Mouse (Mus musculus) limb, embryonic 15.5 days (tissue): ENCODE data around the gene Smarca4. TPM values are rescaled to one million over a fixed set of nuclear protein-coding genes. Genes with fewer than 3 reads are reported as not detected.
A peak's percentile ranks its signal among the peaks of the same experiment; 100 is the strongest.

Experiments used
- ATAC-seq: fragments of 200-750 bp; cut with Nextera tagmentation; 2 replicates; pipeline ENCODE4 v1.8.0; 2017; ENCODE audit warnings: low read depth, moderate TSS enrichment; ENCODE audit not compliant: insufficient number of reproducible peaks, low FRiP score, low TSS enrichment
- H3K27ac ChIP-seq: fragments of 300-500 bp; sonication (generic); 2 replicates; pipeline ENCODE4 v1.5.1; 2015; ENCODE audit warnings: moderate library complexity, mild to moderate bottlenecking, inconsistent platforms
- H3K27me3 ChIP-seq: fragments of 300-500 bp; sonication (generic); 2 replicates; pipeline ENCODE4 v1.6.1; 2015; ENCODE audit warnings: inconsistent platforms
- H3K36me3 ChIP-seq: fragments of 300-500 bp; sonication (generic); 2 replicates; pipeline ENCODE4 v1.6.1; 2015; ENCODE audit warnings: inconsistent platforms
- H3K4me1 ChIP-seq: fragments of 300-500 bp; sonication (generic); 2 replicates; pipeline ENCODE4 v1.6.1; 2015; ENCODE audit warnings: inconsistent platforms
- H3K4me2 ChIP-seq: fragments of 300-500 bp; sonication (generic); 2 replicates; pipeline ENCODE4 v1.6.1; 2015; ENCODE audit warnings: mild to moderate bottlenecking, inconsistent platforms
- H3K4me3 ChIP-seq: fragments of 300-500 bp; sonication (generic); 2 replicates; pipeline ENCODE4 v1.5.1; 2015; ENCODE audit warnings: mild to moderate bottlenecking, inconsistent platforms
- H3K9ac ChIP-seq: fragments of 300-500 bp; sonication (generic); 2 replicates; pipeline ENCODE4 v1.6.1; 2015; ENCODE audit warnings: inconsistent platforms
- H3K9me3 ChIP-seq: fragments of 300-500 bp; sonication (generic); 2 replicates; pipeline ENCODE4 v1.6.1; 2016; ENCODE audit warnings: inconsistent platforms
- WGBS: fragments of 180-500 bp; shearing (Covaris S2); methylation state at CpG from one replicate; pipeline ENCODE4 v1.1.7; 2015; 5-methylcytosine and 5-hydroxymethylcytosine counted together
- polyA plus RNA-seq: library from polyadenylated mRNA; unstranded; fragments of >200 nt; fragmentation: Nextera tagmentation; extraction: Ambion mirVana; gene quantifications from 2 replicates; pipeline ENCODE4 v1.2.1, GENCODE M21; 2015

The Smarca4 gene
- polyA plus RNA-seq, 1 experiment from 2014 or later: 65.4 TPM

DNA sequence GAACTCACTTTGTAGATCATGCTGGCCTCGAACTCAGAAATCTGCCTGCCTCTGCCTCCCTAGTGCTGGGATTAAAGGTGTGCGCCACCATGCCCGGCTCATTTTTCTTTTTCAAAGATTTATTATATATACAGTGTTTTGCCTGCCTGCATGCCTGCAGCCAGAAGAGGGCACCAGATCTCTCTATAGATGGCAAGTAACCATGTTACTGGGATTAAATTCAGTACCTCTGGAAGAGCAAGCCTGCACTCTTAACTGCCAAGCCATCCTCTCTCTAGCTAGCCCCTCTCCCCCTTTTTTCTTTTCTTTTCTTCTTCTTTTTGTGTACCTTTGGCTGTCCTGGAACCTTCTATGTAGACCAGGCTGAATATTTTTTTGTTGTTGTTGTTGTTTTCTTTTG is 14.7 kb downstream of the Smarca4 start:
- Histone ChIP-seq H3K4me3 (no peak overlapping the region), H3K4me1 (peaks cover 7% of the 10 kb centered on the region), H3K9me3 (no peaks in the 10 kb centered on the region), H3K27me3 (no peaks in the 10 kb centered on the region), H3K36me3 (peaks cover 30% of the 10 kb centered on the region), H3K9ac (no peak overlapping the region), H3K27ac (no peak overlapping the region), H3K4me2 (no peak overlapping the region)
- ATAC-seq: no peak
- 69% methylated on average over 3 of the region's 3 CpGs for WGBS

DNA sequence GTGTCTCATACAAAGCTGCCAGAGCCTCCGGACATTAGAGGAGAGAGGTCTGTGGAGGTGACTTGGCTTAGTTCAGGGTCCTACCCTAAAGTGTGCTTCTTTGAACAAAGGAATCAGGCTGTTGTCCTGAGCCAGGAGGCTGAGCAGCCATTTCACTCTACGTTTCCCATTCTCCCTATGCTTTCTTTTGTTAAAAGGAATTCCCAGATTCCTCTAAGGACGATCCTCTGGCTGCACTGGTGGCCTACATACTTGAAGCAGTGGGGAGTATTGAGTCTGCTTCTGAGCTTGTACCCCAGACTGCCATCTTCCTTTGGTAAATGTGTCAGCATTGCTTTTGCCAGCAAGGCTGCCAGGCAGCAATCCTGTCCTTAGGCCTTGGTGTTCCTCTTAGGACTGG is 17.1 kb downstream of the Smarca4 start:
- H3K9me3 ChIP-seq: no peaks in the 10 kb centered on the region
- H3K4me2 ChIP-seq: no peak overlapping the region
- peaks cover 6% of the 10 kb centered on the region for H3K4me1 ChIP-seq
- no peak overlapping the region for H3K27ac ChIP-seq
- peaks cover 54% of the 10 kb centered on the region for H3K36me3 ChIP-seq
- ATAC-seq: no peak
- WGBS: 86% methylated on average over 3 of the region's 3 CpGs
- H3K9ac ChIP-seq: no peak overlapping the region
- H3K27me3 ChIP-seq: no peaks in the 10 kb centered on the region
- no peak overlapping the region for H3K4me3 ChIP-seq

DNA sequence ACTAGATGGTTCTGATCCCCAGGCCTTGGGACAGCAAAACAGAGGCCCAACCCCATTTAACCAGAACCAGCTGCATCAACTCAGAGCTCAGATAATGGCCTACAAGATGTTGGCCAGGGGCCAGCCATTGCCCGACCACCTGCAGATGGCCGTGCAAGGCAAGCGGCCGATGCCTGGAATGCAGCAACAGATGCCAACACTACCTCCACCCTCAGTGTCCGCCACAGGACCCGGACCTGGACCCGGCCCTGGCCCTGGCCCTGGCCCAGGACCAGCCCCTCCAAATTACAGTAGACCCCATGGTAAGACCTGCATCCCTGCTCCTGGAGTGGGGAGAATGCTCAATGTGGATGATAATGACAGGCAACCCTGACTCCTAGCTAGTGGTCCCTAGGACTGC is 19.7 kb downstream of the Smarca4 start:
- Histone ChIP-seq H3K9me3 (no peaks in the 10 kb centered on the region), H3K27ac (no peak overlapping the region), H3K9ac (no peak overlapping the region), H3K4me1 (peaks cover 6% of the 10 kb centered on the region), H3K27me3 (no peaks in the 10 kb centered on the region), H3K4me3 (no peak overlapping the region), H3K36me3 (peaks cover 80% of the 10 kb centered on the region), H3K4me2 (no peak overlapping the region)
- peak; percentile 41; the same call in 1 of the 2 replicates for ATAC-seq
- 30% methylated on average over 7 of the region's 7 CpGs for WGBS

DNA sequence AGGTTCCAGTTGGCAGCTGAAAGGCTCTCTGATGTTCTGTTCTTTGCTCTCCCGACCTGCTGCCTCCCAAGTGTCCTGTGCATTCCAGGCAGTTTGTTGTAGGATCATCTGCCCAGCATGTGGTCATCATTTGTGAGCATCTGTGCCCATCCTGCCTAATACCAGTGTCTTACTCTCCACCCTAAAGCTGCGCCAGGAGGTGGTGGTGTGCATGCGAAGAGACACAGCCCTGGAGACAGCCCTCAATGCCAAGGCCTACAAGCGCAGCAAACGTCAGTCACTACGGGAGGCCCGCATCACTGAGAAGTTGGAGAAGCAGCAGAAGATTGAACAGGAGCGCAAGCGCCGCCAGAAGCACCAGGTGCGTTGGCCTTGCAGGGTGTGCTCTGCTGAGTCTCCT is 23.1 kb downstream of the Smarca4 start:
- 96% methylated on average over 11 of the region's 11 CpGs for WGBS
- no peak for ATAC-seq
- no peaks in the 10 kb centered on the region for H3K9me3 ChIP-seq

GRCm38 (mm10) chr9:21646366-21646765 is 30.4 kb downstream of the Smarca4 start:
- Histone ChIP-seq H3K4me1 (no peaks in the 10 kb centered on the region), H3K36me3 (peaks cover 83% of the 10 kb centered on the region), H3K9ac (no peak overlapping the region), H3K27me3 (no peaks in the 10 kb centered on the region), H3K4me3 (no peak overlapping the region), H3K27ac (no peak overlapping the region), H3K9me3 (no peaks in the 10 kb centered on the region), H3K4me2 (no peak overlapping the region)
- no peak for ATAC-seq
- WGBS: 97% methylated on average over 3 of the region's 3 CpGs

More for the DNA sequence above, 23.1 kb downstream of the Smarca4 start:
- Histone ChIP-seq H3K27ac (no peak overlapping the region), H3K4me2 (no peak overlapping the region), H3K4me3 (no peak overlapping the region), H3K36me3 (peaks cover 100% of the 10 kb centered on the region), H3K27me3 (no peaks in the 10 kb centered on the region), H3K4me1 (peaks cover 6% of the 10 kb centered on the region), H3K9ac (no peak overlapping the region)

DNA sequence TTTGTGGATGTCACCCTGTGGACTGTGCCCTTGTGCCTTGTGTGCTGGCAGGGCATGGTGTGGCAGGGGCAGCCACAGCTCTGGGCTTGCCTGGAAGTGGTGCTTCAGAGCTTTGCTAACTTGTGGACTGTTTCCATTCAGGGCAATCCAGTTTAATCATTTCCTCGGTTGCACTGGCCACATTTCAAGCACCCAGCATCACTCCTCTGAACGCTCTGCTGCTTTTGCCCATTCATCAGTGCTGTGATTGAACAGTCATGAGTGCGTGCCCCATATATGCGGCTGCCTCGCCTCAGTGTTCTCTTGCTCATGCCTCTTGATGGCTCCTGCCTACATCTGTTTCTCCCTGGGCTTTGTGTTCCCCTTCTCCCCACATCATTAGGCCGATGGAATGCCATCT is 31.8 kb downstream of the Smarca4 start:
- H3K9me3 ChIP-seq: no peaks in the 10 kb centered on the region
- whole genome bisulfite sequencing: 89% methylated on average over 6 of the region's 6 CpGs
- no peak overlapping the region for H3K9ac ChIP-seq
- peaks cover 77% of the 10 kb centered on the region for H3K36me3 ChIP-seq
- H3K27me3 ChIP-seq: no peaks in the 10 kb centered on the region
- H3K27ac ChIP-seq: no peak overlapping the region
- ATAC-seq: no peak
- no peaks in the 10 kb centered on the region for H3K4me1 ChIP-seq
- H3K4me2 ChIP-seq: no peak overlapping the region
- H3K4me3 ChIP-seq: no peak overlapping the region

DNA sequence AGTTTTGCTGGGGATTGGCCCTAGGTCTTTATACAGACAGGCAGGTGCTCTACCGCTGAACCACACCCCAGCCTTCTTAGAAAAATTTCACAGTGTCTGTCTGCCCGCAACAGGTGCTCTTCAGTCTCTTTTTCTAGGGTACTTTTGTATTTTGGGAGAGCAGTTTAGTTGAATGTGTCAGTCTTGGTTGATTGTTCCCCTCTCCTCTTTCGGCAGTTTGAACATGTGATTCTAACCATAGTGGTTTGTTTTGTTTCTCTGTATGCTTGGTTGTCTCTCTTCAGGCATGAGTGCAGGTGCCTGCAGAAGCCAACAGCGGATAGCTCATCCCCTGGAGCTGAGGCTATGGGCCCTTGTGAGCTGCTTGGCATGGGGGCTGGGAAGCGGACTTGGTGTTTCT is 36.3 kb downstream of the Smarca4 start:
- no peak for ATAC-seq
- Histone ChIP-seq H3K36me3 (peaks cover 74% of the 10 kb centered on the region), H3K9ac (no peak overlapping the region), H3K27me3 (no peaks in the 10 kb centered on the region), H3K4me2 (no peak overlapping the region), H3K9me3 (no peaks in the 10 kb centered on the region), H3K27ac (no peak overlapping the region), H3K4me1 (no peaks in the 10 kb centered on the region), H3K4me3 (no peak overlapping the region)
- 91% methylated on average over 5 of the region's 5 CpGs for WGBS

- Histone ChIP-seq H3K36me3 (peaks cover 70% of the 10 kb centered on the region), H3K4me1 (no peaks in the 10 kb centered on the region), H3K4me3 (no peak overlapping the region), H3K9ac (no peak overlapping the region), H3K9me3 (no peaks in the 10 kb centered on the region), H3K27ac (no peak overlapping the region), H3K4me2 (no peak overlapping the region), H3K27me3 (no peaks in the 10 kb centered on the region)
- ATAC-seq: no peak
- WGBS: 77% methylated on average over 2 of the region's 2 CpGs
Measured at GRCm38 (mm10) chr9:21653253-21653652, 37.3 kb downstream of the Smarca4 start.

GRCm38 (mm10) chr9:21662034-21662433 is 46.1 kb downstream of the Smarca4 start:
- Histone ChIP-seq H3K4me3 (no peak overlapping the region), H3K27ac (no peak overlapping the region), H3K27me3 (no peaks in the 10 kb centered on the region), H3K9ac (no peak overlapping the region), H3K36me3 (peaks cover 94% of the 10 kb centered on the region), H3K4me2 (no peak overlapping the region), H3K9me3 (no peaks in the 10 kb centered on the region), H3K4me1 (no peaks in the 10 kb centered on the region)
- WGBS: 92% methylated on average over 5 of the region's 5 CpGs
- ATAC-seq: no peak

DNA sequence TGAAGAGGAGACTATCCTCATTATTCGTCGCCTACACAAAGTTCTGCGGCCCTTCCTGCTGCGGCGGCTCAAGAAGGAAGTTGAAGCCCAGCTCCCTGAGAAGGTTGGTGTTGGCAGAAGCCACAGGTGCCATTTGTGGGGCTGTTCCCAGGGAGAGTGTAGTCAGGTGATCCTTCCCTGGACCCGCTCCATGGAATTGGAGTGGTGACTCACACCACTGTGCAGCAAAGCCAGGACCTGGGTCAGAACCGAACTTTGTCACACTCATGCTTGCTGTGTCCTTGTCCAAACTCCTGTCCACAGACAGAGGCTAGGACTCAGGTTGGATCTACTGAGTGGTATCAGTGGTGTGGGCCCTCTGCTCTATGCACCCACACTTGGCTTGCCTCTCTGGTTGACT is 53.0 kb downstream of the Smarca4 start:
- WGBS: 96% methylated on average over 7 of the region's 7 CpGs
- H3K9me3 ChIP-seq: no peaks in the 10 kb centered on the region
- H3K27ac ChIP-seq: no peak overlapping the region
- H3K36me3 ChIP-seq: peaks cover 99% of the 10 kb centered on the region
- no peaks in the 10 kb centered on the region for H3K4me1 ChIP-seq
- no peak overlapping the region for H3K4me3 ChIP-seq
- no peak for ATAC-seq
- no peaks in the 10 kb centered on the region for H3K27me3 ChIP-seq
- H3K4me2 ChIP-seq: no peak overlapping the region
- no peak overlapping the region for H3K9ac ChIP-seq

DNA sequence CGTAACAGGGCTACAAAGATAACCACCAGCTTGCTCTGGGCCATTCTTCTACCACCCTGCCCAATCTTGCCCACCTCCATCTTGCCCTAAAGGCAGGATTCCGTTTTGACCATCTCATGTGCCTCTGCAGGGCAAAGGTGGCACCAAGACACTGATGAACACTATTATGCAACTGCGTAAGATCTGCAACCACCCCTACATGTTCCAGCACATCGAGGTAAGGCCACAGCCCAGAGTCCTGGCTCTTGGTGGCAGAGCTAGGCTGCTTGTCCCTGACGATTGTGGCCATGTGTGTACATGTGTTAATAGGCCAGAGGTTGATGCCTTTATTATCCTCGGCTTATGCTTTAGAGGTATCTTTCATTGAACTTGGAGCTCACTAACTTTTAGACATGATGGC is 54.4 kb downstream of the Smarca4 start:
- no peaks in the 10 kb centered on the region for H3K4me1 ChIP-seq
- H3K4me3 ChIP-seq: no peak overlapping the region
- ATAC-seq: no peak
- WGBS: 87% methylated on average over 6 of the region's 6 CpGs
- no peak overlapping the region for H3K27ac ChIP-seq
- H3K9me3 ChIP-seq: no peaks in the 10 kb centered on the region
- no peaks in the 10 kb centered on the region for H3K27me3 ChIP-seq
- peaks cover 99% of the 10 kb centered on the region for H3K36me3 ChIP-seq
- no peak overlapping the region for H3K4me2 ChIP-seq
- no peak overlapping the region for H3K9ac ChIP-seq

- Histone ChIP-seq H3K27ac (no peak overlapping the region), H3K9ac (no peak overlapping the region), H3K4me1 (no peaks in the 10 kb centered on the region), H3K9me3 (no peaks in the 10 kb centered on the region), H3K4me2 (no peak overlapping the region), H3K36me3 (peaks cover 100% of the 10 kb centered on the region), H3K27me3 (no peaks in the 10 kb centered on the region), H3K4me3 (no peak overlapping the region)
- ATAC-seq: no peak
- WGBS: 93% methylated on average over 5 of the region's 5 CpGs
Measured at GRCm38 (mm10) chr9:21671753-21672152, 55.8 kb downstream of the Smarca4 start.

DNA sequence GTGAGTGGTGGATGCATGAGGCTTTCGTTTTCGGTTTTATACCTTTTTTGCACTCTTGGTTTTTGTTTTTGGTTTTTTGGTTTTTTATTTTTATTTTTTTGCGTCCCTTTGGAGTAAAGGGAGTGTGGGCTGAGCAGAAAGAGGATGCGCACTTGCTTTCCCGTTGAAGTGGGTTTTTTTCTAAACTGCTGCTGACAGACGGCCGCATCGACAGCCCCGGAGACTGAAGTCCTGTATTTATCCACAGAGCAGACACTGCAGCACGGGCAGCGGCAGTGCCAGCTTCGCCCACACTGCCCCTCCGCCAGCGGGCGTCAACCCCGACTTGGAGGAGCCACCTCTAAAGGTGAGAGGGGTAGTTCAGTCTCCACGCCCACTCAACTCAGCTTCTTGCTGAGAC is 61.7 kb downstream of the Smarca4 start:
- H3K4me2 ChIP-seq: no peak overlapping the region
- no peak overlapping the region for H3K4me3 ChIP-seq
- no peak overlapping the region for H3K9ac ChIP-seq
- no peaks in the 10 kb centered on the region for H3K4me1 ChIP-seq
- no peak for ATAC-seq
- no peak overlapping the region for H3K27ac ChIP-seq
- 94% methylated on average over 17 of the region's 17 CpGs for WGBS
- H3K36me3 ChIP-seq: peaks cover 95% of the 10 kb centered on the region
- no peaks in the 10 kb centered on the region for H3K27me3 ChIP-seq
- no peaks in the 10 kb centered on the region for H3K9me3 ChIP-seq
